Mouse (Mus musculus) urinary bladder, postnatal 36 days (tissue): Measurements from ENCODE around the gene Ppp2r5e.
"Not testable (repeated sequence)": the region's sequence is repeated elsewhere in the genome, so short reads cannot be mapped to it uniquely, and the experiment has no call there.

ENCODE experiments used
- DNase-seq, 2 experiments: peaks; one replicate each; pipeline ENCODE4 v3.0.0; 2022; ENCODE audit warnings: low spot score in 2 of 2, mixed read lengths in 1 of 2

Ppp2r5e gene

DNA sequence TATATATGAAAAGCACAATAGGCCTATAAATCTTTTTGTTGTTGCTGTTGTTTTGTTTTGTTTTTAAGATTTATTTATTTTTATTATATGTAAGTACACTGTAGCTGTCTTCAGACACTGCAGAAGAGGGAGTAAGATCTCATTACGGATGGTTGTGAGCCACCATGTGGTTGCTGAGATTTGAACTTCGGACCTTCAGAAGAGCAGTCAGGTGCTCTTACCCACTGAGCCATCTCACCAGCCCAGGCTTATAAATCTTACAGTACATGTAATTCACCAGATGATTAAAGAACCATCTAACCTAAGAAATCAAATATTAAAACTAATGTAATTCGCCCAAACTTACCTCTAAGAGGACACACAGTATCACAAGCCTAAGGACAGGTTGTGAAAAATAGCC is 103.9 kb downstream of the Ppp2r5e start:
- not testable (repeated sequence) for DNase-seq

DNA sequence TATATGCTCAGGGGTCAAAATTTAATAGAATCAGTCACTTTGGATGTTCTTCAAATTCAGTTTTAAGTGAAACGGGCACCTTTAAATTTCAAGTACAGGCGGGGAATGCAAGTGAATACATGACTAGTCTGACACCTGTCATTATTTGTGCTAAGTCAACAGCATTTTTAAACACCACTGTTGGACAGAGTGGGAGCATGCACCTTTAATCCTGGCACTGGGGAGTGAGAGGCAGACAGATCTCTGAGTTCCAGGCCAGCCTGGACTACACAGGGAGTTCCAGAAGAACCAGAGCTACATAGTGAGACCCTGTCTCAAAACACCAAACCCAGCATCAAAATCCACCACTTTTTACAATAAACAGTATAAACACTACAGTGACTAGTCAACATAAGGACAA is 108.5 kb downstream of the Ppp2r5e start:
- no peak for DNase-seq

DNA sequence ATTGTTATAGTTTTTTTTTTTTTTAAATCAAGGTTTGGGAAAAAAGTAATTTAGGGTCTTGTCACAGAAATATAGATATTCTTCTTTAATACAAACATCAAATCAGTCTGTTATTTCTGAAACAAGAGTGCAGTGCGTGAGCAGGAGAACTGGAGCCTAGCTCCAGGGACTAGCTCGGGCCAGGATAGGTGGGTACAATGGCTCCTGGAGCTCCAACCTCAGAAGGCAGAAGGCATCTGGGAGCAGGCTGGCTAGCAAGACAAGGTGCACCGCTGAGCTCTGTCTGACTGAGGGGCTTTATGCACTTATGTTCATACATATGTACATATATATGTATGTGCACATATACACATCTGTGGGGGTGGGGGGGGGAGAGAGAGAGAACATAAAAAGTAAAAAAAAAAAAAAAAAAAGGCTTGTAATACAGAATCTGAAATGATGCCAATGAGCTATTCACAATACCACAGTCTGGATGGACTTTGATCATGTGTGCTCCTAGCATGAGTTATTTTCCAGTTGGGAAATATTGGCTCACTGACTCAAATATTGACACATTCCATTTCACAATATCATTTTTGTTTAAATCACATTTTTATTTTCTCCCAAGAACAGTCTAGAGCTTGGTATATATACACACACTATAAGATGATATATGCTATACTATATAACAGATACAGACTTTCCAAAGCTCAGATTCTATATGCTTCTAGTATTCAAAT is 109.3 kb downstream of the Ppp2r5e start:
- DNase-seq: no peak

DNA sequence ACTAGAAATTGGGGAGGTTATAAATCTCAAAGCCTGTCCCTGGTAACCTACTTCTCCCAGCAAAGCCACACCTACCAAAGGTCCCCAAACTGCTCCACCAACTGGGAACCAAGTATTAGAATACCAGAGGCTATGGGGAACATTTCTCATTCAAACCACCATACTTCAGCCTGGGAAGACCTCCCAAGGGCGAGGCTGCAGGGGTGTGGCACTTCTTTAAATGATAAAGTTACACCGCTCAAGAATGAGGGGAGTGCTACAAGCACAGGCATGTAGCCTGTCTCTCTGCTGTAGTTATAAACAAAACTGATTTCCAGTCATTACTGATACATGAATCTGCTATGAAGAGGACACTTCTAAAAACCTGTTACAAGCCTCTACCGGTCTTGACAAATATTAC is 113.3 kb downstream of the Ppp2r5e start:
- DNase-seq: no peak

DNA sequence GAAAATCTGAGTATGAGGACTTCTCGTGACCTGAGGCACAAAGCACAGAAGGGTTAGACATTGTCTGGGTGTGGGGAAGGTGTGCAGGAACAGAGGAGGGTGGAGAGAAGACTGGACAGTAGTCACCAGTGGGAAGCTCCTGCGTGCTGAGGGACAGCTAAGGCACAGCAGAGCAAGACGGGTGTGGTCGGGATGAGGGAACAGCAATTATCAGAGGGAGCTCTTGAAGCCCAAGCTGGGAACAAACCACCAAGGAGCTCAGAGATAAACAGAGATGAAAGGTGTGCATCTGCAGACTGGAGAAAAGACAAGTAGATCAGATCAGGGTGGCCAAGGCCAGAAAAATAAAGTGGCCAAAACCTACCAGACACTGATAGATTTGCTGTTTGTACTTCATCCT is 114.0 kb downstream of the Ppp2r5e start:
- DNase-seq: no peak

DNA sequence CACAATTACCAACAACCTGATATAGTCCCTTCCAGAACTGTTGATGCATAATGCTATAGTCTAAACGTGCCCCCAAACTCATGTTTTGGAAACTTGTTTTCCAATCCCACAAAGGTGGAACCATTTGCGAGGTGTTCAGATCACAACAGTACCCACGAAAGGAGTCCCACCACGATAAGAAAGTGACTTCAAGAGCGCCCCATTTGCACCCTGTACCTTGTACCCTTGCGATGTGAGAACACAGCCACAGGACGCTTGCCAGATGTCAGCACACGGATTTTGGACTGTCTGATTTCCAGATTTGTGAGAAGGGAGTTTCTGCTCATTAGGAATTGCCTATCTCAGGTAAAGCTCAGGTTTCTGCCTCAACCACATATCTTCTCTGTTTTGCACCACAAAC is 116.0 kb downstream of the Ppp2r5e start:
- DNase-seq: no peak

DNA sequence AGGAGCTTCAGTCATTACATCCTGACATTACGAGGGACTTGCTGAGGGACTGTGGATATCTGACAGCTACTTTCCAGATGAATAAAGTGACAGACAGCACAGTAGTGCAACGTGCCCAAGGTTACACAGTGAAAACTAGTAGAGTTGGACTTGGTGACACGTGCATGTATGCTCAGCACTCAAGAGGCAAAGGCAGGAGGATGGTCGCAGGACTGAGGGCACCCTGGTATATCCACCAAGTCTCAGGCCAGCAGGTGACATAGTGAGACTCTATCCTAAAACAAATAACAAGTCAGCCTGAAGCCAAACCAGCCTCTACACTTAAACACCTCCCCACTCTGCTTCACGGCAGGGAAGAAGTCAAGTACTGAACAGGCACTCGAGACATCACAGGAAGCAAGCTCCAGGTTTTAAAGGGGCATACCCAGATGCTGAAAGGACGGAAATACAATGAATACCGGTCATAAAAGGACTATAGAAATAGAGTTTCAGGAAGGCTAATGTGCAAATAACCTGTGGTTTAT is 116.6 kb downstream of the Ppp2r5e start:
- DNase-seq: no peak

DNA sequence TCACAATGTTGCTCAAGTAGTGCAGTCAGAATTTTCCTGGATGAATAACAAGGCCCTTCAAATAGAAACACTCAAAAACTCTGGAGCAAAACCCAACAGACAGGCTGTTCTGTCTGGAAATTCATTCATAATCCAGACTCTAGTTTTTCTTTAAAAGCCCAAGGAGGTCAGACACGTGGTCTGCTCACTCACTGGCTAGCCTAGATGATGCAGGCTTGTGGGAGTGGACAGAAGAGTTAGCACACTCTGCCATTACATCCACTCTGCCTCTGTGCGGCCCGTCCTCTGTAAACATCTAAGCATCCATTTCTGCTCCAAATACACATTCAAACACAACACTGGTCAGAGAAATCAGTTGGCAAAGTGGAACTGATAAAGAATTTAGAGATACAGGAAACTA is 117.4 kb downstream of the Ppp2r5e start:
- DNase-seq: no peak

DNA sequence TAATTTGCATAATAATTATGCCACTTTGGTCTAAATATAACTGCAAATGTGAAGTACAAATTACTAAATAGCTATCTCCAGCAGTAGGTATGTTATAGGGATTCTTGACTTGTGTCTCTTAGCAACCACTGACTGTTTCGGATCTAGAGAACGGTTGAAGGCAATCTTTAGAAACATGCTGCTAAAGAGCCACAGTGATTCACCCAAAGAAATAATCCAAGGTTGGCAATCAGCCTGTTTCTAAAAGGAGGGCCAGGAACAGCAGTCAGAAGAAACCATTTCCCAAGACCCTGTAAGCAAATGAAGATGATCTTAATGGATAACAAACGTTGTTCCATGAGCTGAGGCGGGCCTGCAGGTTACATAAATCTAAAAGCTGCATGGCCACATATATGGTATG is 117.9 kb downstream of the Ppp2r5e start:
- no peak for DNase-seq

DNA sequence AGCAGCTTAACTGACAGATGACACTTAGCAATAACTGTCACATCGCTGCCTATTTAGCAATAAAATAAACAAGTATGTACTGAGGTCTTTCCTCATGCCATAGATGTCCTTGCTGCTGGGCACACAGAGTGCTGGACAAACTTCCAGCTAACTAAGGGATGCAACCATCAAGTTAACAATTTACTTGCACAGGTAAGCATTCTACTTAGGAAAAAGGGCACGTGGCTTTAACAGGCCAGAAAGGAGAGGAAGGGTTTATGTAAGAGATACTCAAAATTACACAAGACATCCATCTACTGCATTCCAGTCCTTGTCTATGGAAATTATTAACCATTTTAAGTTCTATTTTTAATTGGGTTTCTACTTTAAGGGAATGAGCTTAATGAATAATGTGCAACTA is 123.0 kb downstream of the Ppp2r5e start:
- DNase-seq: no peak

DNA sequence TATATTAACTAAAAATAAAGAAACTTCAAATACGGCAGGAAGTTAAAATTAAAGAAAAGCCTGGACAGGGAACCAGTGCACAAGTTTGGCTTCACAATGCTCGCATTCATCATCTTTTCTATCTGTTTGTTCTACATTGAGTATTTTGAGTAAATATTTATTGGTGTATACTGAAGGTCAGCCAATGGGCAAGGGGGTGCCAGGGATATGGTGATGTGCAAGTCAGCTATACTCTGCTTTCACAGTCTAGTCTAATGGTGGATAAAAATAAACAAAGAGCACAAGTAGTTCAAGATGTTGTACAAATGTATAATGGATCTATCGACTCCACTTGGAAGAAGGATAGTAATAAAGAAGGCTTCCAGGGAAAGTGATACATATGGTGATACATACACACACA is 123.9 kb downstream of the Ppp2r5e start:
- no peak for DNase-seq

DNA sequence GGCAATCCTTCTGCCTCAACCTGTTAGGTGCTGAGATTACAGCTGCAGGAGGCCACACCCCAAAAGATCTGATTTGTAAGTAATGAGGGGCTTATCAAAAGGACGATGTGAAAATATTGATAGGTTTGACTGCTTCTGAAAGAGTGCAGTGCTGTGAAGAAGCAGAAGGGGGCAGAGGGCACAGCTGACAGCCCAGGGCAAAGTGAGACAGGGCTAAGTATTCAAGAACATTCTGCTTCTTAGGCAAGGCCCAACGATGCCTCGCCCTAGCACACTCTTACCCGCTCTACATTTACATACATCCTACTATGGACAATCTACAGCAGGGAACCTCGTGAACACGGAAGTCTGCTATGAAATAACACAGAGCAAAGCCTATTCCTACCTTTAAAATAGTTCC is 128.2 kb downstream of the Ppp2r5e start:
- no peak for DNase-seq

DNA sequence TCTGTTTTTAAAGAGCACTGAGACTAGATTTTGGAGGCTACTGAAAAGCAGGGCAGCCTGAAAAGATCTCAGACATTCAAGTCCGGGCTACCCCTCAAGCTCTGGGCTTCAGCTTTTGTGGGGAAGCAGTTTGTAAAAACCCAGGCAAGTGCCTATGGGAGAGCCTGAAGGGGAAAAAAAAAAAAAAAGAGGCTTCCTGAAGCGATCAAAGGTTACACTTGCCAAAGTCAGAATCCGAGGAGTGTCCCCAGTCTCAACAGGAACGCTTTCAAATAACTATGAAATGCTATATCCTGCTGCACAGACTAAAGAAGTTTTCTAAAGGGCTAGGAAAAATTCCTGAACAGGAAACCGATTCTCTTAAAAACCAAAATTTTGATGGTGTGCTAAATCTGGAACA is 128.9 kb downstream of the Ppp2r5e start:
- DNase-seq: no peak

DNA sequence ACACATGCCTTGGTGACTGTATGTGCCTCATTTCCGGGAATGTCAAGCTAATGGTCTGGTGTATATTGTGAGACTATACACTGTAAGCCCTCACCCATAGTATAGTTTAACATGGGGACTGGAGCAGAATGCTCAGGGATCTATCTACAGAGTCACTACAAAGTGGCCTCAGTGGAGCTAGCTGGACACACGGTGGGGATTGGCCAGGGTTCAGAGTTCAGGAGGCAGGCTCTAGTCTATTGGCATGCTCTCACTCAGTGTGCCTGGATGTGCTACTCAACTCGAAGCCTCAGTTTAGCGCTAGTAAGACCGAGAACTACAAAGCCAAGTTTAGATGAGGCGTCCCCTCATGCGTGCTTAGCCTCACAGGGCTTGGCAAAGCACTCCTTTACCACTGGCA is 129.8 kb downstream of the Ppp2r5e start:
- DNase-seq: no peak

DNA sequence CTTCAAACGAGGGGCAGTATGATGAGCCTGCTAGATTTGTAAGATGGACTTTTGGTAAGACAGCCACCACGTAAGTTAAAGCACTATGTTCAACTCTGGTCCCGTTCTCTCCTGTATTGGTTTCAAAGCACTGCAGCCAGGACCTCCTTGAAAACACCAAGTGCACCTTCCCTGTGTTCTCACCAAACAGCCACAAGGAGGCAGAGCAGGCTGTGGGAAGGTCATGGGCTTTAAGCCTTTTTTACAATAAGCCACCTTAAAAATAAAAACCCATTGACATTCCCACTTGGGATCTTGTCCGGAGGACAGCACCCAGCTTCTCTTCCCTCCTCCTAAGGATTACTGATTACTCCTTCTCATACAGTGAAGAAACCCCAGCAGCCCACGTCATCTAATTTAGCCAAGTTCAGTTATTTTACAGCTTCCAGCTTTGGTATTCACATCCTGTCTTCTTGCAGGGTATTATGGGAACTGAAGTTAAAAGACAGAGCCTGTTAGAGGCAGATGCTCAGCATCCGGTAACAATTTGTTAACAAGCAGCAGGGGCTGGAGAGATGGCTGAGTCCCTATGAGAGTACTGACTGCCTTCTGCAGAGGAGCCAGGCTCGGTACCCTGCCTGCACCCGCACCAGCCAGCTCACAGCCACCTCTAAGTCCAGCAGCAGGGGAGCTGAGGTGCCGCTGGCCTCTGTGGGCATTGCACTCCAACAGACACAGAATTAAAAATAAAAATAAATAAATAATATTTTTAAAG is 131.9 kb downstream of the Ppp2r5e start:
- peak; percentile 26 to 28 for DNase-seq

DNA sequence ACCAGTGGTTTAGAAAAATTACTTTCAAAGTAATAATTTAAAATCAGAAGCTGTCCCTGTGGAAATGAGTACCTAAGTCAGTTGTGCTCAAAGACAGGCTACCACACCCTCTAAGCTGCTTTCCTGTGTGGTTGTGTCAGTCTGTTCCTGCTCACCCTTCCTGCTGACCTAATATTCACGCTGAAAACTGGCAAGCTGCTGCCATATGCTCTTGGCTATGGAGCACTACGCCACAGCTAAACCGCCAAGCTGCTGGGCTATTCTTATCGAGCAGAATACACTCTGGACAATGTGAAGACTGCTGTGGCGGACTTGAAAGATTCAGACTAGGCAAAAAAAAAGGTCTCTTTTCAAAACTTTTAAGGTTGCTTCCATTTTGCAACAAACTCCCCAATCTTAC is 135.5 kb downstream of the Ppp2r5e start:
- DNase-seq: no peak

DNA sequence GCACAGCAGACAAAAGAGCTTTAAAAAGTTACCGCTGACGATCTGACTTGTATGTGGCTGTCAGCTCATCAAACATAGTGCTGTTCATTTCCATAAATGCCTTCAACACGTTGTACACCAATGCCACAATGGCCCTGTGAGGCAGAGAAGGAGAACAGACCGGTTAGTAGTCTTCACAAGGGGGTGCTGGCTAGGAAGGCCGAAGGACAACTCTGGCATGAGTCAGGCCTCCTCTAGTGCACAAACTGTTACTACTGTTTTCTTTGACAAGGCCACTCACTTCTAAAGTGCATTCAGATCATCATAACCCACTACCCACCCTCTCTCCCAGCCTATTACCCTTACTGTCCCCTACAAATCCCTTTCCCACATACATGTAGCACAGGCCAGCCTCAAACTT is 136.4 kb downstream of the Ppp2r5e start:
- DNase-seq: no peak

DNA sequence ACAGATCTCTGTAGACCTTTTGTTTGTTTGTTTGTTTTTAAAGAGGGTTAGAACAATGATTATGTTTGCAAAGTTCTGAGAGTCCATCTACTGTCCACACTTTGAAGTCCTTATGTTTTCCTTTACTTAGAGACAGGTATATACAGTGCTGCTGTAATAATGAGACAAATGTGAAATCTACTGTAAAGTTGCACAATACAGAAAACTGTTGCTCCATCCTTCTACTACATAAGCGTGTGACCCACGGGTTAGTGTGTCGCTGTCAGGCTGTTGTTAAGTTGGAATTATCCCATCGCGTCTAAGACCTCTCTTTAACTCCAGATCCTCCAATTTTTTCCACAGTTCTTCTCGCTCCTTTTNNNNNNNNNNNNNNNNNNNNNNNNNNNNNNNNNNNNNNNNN is 142.6 kb downstream of the Ppp2r5e start:
- no peak for DNase-seq

DNA sequence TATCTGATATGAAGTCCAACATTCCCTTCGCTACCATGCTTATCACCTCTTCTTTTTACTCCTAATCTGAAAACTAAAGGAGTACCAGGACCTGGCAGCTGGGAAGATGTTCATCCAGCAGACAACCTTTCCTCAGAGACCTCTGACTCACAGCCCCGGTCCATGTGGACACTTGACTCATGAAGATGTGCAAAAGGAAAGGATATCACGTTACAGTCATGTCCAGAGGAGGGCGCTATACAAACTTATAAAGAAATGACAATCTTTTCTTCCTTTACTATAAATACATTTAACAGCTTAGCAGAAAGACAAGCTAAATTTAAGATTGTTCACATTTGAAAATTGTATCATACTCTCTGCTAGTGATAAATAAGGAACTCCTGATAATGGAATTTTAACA is 143.0 kb downstream of the Ppp2r5e start:
- no peak for DNase-seq

DNA sequence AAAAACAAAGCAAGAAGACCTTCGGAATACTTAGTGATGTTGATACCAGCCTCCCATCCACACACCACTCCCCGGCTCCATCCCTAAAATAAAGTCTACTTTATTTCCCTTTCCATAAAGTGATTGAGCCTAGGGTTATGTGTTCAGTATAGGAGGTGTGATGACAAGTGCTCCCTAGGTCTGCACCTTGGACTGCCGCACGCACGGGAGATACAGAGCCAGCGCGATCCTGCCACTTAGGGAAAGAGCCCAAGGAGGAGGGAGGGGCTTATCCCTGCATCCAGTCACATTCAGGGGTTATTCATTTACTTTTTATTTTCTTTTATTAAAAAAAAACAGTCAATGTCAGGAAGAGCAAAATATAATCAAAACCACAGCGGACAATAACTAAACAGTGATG is 145.5 kb downstream of the Ppp2r5e start:
- no peak for DNase-seq

DNA sequence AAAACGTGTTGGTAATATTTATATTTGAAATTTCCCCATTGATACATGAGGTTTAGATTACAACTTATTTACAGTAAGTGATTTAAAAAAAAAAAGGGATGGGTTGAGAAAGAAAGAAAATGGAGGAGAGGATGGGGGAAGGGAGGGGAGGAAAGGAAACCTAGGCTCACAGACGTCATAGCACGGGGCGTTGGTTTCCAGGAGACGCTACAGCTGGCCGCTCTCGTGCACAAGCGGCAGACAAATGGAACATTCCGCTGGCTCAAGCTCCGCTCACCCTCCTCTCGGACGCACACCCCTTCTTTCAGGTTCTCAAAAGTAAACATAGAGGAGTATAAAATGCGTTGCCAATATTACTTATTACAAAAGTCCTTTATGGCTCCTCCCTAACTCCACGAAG is 146.0 kb downstream of the Ppp2r5e start:
- DNase-seq: peak in 1 of 2 experiments; percentile 23

DNA sequence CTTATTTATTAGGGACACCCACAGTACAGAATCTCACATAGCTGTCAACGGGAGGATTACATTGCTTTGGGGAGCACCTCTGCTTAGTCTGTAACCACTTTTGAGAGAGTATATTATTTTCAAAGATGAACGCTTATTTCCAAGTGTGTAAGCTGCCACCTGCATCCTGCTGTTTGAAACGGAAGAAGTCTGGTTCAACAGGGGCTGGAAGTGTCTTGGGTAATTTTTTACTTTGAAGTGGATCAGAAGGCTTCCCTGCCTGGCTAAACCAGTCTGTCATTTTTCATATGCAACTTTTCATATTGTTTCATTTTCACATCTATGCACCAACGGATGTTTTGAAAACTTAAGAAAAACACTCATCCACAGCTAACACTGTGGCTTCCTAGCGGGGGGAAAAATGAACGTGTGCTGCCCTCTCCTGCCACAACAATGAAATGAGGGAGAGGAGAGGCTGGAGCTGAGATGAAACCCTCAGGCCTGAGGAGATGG is 146.5 kb downstream of the Ppp2r5e start:
- DNase-seq: no peak

DNA sequence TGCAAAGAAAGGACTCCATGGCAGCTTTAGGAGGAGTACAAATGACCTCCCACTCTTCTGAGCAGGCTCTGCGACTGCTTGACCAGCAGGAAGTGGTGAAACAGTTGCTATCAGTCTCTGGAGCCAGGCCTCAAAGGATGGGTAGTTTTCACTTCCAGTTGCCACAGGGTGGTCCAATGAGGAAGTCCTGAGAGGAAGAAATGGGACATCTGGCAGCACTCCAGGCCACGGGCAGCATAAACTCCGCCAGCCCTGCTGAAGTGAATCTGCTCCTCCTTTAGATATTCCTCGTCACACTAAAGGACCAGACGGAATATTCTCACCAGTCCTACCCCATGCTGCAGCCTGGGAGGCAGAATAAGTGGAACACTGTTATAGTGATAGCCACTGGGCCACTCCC is 147.1 kb downstream of the Ppp2r5e start:
- peak in 1 of 2 experiments; percentile 36 for DNase-seq
